Mouse (Mus musculus) monocyte, adult 5-6 weeks (primary cell): ENCODE results near the gene Haus3. TPM values are rescaled to one million over a fixed set of nuclear protein-coding genes. Genes with fewer than 3 reads are reported as not detected.

Experiments used
- ATAC-seq: fragments of 153-309, 156-312 bp; replicated peaks from 2 replicates; pipeline ENCODE4 v1.8.0; 2017; ENCODE audit warnings: mild to moderate bottlenecking; ENCODE audit not compliant: low TSS enrichment, insufficient number of reproducible peaks, severe bottlenecking, poor library complexity, low FRiP score
- total RNA-seq: library from RNA; stranded (forward); fragments of 200-1000, 200-491, 200-594 nt; gene quantifications from 3 replicates; pipeline ENCODE4 v1.2.3, GENCODE M21; 2017

Gene Haus3
- total RNA-seq, 1 experiment from 2014 or later: 133 TPM

DNA sequence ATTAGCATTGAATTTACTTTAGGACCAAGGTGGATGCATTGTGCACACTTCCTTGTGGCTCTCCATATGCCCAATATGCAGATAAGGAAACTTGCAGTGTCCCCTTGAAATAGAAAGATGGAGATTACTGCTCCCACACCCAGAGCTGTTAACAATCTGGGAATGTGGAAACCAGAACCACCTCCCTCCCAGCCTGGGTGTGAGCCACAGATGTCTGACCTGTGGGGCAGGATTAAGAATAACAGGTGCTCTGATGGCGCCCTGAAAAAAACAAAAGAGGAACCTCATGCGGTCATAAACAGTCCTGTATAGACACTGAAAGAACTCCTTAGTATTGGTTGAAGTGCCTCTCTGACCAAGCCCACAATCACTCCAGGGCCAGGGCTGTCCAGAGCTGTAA is 19.5 kb upstream of the Haus3 start:
- no peak for ATAC-seq

DNA sequence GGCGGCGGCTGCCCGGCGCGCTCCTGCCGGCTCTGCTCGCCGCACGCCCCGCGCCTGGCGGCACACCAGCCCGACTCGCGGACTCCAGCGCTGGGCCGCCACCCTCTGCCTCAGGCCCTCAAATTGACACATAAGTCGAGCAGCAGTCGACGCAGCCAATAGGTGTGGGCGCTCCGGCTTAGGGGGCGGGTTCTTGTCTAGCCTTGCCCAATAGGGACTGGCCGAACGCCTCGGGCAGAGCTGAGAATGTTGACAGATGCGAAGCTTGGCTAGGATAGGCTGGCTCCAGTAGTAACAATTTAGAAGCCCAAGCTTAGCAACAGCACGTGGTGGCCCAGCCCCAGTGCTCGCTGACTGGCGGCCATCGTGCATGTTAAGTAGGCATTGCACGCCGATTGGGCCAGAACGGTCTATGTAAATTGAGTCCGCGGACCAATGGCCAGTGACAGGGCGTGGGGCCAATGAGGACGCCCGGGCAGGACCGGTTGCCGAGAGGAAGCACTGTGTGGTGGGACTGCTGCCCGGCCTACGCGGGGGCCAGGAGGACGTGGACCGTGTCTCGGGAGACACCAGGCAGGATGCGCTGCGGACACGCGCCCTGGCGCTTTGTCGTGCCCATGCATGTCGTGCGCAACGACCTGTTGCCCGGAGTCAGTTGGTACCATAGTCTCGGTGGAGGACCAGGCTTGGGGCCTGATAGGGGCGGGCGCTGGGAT is 18.4 kb upstream of the Haus3 start, which contains the start of gene Mxd4:
TSS of gene Mxd4 (minus strand) at position 120 of the 716 bp plus-strand sequence.
- peak; percentile 94 for ATAC-seq

DNA sequence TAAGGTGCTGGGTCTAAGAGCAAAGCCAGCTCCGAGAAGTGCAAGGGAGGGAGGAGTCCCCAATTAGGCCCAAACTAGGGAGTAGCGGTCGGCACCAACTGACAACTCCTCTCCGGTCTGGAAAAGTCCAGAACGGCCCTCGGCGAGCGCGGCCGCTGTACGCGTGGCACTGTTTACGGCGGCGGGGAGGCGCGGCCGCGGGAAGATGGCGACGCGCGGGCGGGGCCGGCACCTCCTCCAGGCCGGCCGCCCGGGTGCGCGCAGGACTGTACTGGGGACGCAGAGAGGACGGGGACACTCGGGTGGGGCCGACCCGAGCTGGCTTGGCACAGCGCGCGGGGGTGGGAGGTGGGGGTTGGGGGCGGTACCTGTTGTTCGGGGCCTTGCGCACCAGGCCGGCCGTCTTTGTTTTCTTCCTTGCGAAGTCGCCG is 17.6 kb upstream of the Haus3 start:
- ATAC-seq: no peak

DNA sequence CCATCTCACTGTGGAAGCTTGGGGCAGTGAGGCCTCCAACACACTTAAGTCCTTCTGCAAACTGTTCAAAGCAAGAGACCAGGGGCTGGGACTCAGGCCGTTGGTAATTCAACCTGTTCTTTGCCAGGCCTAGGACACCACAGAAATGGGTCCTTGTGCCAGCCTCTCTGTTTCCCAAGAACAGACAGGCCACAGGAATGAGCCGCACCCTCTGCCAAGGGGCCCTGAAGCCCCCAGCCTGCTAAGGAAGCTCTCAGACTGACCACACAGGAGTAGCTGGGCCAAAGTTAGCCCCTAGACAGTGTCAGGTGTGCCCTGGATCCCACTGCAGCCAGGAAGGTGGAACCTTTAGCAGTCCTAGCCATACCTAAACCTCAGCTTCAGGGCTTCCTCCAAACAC is 17.1 kb upstream of the Haus3 start:
- no peak for ATAC-seq

DNA sequence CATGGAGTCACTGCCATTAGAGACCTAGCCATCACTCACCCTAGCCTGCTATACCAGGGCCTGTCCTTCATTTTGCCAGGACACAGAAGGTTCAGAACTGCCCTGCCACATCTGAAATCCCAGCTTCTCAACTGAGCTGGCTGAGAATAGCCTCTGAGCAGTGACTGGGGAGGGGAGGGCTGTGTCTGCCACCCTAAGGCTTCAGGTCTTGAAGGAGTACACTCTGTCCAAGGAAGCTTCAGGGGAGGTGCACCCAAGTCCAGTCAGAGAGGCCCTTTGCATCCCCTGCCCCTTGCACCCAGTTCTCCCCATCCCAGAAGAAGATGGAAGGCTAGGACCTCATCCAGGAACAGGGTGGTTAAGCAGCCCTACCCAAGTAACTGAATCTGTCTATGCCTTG is 16.5 kb upstream of the Haus3 start:
- no peak for ATAC-seq

DNA sequence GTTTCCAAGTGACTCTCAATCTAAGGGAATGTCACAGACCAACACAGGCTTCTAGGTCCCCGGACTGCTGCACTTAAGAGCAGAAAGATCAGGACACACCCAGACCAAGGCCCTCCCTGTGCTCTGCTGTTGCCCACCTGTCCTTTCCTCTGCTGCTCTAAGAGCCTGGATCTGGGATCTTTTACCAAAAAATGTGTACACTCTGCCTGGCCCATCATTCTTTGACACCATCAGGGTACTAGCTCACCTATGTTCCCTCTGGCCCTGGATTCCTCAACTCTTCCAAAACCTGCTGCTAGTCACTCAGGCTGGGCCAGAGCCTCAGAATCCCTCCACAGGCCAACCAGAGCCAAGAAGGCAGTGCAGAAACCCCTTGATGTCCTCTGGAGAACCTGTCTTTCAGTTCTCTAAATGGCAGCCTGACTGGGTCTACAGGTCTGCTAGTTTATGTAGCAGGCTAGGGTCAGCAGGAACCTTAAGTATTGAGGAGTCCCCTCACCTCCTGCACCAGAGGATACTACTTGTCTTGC is 15.8 kb upstream of the Haus3 start:
- no peak for ATAC-seq

DNA sequence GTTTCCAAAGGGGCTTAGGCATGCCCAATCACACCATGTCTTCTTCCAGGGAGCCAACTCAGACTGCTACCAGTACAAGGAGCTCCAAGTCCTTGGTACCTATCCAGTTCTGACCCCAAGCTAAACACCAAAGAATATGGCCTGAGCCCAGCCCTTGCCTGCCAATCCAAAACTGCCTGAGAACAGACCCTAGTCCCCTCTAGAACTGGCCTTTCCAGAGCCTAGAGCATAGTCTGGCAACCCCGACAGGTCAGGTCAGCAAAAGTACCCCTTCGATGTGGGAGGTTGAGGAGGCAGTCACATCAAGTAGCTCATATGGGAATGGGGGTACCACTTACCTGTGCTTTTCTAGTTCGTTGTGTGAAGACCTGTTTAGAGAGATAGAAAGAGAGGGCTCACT is 14.6 kb upstream of the Haus3 start:
- no peak for ATAC-seq

DNA sequence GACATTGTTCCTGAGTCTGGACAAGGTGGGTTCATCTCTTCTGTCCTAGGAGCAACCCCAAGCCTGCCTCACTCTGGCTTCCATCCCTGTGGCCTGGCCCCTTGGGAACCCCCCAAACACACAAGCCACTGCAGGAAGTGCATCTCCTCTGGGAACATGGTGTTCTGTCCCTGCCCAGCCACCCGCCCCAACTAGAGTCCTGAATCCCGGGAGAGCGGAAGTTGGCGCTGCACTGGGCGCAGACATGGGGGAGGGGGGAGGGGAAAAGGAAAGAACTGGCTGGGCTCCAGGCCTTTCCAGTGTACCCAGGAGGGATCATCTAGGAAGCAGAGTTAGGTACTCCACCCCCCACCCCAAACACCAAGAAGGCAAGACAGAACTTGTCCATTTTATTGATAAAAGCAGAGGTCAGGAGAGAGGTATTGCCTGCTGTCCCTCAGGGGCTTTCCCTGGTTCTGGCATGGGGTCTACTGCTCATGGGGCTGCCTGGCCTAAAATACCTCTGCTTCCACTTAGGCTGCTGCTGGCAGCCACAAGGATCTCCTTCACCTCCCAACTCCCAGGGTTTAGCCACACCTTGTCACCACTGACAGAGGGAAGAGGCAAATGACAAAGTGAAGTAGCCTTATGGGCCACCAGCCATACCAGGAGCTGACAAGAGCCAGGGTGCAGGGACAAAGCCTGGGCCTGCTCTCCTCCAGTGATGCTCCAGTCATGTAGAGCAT is 14.0 kb upstream of the Haus3 start:
- no peak for ATAC-seq

DNA sequence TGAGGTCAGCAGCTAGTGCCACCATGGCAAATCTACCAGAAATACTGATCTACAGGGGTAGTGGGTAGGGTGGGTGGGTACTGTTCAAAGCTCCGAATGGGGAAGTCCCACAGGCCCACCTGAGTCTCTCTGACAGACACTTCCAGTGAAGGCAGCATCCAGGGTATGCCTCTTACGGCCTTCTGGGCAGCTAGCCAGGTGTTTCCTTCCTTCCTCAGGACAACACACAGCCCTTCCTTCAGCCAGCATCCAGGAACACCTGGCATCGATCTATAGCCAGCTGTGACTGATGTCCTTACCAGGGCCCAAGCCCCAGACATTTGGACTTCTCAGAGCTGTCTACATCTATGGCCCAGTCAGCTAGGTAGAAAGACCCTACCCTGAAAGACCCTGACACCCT is 13.2 kb upstream of the Haus3 start:
- no peak for ATAC-seq

DNA sequence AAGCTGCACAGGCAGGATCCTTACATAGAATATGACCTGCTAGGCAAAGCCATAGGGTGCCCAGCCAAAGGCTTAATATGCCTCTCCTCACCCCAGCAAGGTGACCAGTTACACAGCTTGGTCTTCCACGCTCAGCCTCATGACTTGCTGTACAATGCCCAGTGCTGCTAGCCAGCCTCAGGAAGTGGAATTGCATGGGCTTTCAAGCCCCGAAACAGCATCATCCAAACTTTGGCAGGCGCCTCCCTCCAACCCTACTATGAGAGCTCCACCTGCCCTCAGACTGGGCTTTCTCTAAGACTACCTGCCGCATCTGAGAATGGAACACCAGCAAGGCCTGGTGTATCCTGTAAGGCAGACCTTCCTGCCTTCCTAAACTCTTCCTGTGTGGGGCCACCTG is 8.5 kb upstream of the Haus3 start:
- ATAC-seq: no peak

DNA sequence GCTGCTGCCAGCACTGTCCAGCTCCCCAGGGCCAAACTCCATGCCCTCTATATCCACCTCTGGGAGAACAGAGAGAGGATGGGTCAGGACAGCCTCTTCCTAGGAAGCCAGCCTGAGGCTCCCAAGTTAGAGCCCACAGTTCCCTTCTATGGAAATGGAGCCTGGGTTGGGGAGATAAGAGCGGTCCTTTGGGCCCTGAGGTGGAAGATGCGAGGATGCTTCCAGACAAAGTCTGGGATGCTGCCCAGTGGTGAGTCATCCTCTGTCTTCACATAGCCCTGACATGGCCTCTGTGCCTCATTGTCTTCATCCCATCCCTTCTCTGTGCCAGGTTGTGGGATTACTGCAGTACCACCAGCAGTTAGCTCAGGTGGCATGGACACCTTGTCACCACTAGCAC is 7.8 kb upstream of the Haus3 start:
- ATAC-seq: no peak

DNA sequence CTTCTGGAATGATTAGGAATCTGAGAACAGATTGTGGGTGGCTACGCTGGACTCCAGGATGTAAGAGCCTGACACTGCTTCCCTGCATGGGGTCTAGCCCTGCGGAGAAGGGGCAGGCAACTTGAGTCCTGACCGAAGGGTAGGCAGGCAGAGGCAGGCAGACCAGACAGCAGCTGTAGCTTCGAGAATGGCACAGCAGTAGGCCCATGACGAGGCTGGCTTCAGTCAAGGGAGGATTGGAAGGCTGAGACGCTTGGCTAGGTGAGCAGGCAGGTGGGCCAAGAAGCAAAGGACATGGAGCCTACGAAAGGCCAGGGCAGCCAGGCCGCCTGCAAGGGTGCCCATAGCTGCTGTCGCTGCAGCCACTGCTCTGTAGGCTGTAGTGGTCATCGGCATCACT is 7.4 kb upstream of the Haus3 start:
- ATAC-seq: no peak

DNA sequence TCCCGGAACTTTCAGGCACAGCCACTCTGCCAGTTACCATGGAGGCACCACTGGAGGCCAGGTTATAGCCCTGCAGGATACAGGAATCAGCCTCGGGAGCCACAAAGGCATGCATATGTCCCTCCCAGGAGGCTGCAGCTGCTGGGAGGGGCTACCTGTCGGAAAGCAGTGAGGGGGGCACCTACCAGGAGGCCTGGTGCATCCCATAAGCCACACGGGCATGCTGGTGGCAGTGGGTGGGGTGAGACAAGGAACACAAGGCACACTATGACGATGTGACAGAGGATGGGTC is 6.0 kb upstream of the Haus3 start:
- ATAC-seq: no peak

DNA sequence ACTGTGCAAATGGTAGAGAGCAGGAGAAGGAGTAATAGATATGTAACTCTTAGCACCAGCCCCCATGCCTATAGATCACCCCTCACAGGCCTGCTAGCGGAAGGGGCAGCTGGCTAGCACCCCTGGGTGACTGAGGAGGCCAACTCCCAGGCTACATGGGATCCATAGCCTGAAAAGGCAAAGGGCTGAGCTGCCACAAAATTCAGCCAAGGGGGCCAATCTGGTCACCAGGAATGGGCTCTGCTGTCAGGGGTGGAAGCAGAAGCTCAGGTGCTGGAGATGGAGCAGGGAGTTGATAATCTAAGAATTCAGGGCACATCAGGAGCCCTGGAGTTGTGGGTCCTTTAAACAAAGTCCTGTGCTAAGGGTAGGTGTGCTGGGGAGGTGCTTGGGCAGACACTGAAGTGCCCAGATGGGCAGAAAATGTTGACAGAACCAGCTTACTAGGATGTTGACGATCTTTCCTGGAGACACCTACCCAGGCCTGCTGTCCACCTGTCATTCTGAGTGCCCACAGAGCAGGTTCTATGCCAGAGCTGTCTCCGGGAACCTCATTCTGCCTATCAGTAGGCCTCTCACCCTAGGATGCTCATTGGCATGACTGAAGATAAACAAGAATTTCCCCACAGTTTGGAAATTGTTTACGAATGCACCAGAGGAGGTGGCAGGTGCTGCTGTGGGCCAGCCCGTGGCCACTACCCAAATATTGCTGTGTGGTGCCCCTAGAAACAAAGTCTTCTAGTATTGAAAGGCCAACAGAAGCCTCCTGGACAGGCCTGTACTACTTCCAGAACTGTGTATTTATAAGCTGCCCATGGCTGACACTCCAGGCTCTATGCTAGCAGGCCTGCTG is 5.4 kb upstream of the Haus3 start:
- no peak for ATAC-seq

DNA sequence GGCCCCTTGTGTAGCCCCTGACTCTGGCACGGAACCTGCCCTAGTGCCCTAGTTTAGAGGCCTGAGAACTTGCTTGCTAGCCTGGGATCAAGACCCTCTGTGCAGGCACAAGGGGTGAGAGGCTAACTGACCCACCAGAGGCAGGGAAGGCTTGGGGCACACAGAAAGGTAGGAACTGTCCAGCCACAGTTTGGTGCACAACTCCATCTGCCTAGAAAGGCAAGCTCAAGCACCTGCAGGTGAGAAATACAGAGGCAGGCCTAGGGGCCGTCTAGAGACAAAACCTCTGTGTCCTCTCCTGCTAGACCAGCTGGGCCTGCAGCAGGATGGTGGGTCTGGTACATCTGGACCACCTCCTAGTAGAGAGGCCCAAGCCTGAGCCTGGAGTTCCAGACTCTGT is 4.7 kb upstream of the Haus3 start:
- no peak for ATAC-seq

DNA sequence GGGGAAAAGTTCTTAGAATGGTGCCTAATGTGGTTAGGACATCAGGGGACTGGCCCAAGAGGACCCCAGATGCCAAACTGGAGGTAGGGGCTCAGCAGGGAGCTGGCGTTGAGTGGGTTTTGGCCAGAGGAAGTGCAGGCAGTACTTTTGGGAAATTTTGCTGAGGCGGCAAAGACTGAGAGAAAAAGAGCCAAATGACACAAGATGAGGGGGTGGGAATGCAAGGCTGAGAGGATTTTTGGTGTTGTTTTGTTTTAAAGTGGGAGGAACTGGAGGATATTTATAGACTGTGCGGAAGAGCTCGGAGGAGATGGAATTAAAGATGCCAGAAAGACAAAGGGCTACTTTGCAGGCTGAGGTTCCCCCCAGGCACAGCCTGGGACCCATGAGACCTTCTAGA is 1.4 kb upstream of the Haus3 start:
- no peak for ATAC-seq

DNA sequence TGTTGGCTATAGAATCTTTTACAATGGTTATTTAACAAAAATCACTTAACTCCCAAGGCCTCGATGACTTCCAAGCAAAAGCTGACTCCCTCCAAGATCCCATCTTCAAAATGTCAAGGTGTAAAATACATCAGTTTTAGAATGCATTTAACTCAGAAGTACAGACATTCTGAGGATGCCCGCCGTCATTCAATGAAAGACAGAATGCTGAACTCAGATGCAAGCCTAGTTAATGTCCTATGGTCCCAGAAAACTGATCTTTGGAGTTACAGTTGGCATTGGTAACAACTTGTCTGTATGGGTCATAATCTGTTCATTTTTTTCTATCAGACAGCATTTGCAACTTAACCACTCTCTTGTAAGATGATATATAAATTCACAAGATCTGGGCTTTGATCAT is 627 bp upstream of the Haus3 start:
- ATAC-seq: no peak

DNA sequence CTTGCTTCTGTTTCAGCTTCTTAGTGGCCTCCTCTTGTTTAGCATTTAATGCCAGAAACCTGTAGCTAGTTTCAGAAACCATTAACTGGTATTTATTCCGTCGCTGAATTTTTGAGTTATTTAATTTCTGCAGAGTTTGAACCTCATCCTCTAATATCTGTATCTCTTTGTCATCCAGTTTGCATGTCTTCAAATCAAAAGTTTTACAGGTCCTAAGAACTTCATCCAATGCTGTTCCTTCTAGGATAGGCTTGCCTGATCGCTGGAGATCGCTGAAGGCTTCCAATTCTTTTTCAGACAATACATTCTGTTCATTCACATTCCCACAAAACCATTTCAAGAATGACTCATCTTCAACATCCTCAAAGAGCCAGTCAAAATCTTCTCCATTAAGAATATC is 1.5 kb downstream of the Haus3 start:
- ATAC-seq: no peak

DNA sequence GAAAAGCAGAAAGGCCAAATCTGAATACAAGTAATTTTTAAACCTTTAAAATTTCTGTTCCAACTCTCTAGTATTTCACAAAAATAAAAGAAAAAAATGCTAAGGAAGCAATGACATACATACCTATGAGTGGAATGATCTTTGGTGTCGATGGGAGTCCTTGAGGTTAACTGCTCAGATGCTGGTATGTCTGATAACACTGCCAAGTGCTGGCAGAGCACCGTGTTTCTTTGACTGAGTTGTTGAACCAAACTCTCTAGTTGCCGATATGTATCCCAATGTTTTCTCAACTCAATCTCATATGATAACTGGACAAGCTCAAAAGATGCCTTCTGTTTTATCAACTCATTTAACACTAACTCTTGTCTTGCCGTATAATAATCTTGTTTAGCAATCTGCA is 3.5 kb downstream of the Haus3 start:
- ATAC-seq: no peak

DNA sequence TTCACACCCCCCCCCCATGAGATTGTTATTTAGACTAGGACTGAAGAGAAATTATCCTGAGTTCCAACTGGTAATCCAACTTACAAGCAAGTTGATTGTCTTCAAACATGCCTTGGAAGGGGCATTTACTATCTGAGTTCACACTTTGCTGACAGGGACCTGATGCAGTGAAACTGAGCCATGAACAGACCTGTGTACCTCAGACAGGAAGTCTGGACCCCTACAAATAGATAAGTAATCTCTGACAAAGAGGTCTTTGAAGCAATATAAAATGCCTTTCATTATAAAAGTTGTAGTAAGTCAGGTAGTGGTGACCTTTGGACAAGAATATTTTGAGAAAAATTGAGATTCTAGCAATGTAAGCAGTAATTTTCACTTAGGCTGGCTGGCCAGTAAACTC is 20.9 kb downstream of the Haus3 start:
- no peak for ATAC-seq
